Comparison of ENCODE assay signal across 8 mouse cellular contexts in genomic region chr16:17732841-17733340, GRCm38 (mm10). TPM values are rescaled to one million over a fixed set of nuclear protein-coding genes. Genes with fewer than 3 reads are reported as not detected.
DNase-seq lines count a peak whose midpoint lies in the region; ATAC-seq and TF ChIP-seq lines count a peak whose summit lies in the region.

TSS of gene Med15 (minus strand) at chr16:17732891.

- H3K4me3 ChIP-seq in CH12.LX (replicated peaks in 1 of 3; ENCODE audit: low read depth in 2 of 3, low read length in 2 of 3, poor library complexity in 1 of 3): no peak within 1 kb of the TSS
- H3K4me3 ChIP-seq in embryonic fibroblast, embryonic 13.5 days (ENCODE audit: insufficient read depth, low read length): no peak within 1 kb of the TSS
- H3K4me3 ChIP-seq in heart, embryonic 16.5 days (ENCODE audit: low read length): no peak within 1 kb of the TSS
- H3K4me3 ChIP-seq in neural tube, embryonic 13.5 days: no peak within 1 kb of the TSS

- no peak for TF ChIP-seq CTCF in CH12.LX (conservative IDR thresholded peaks at IDR 0.05 in 1 of 2, IDR thresholded peaks at IDR 0.05 in 1 of 2; ENCODE audit: low read depth in 2 of 2, low read length in 2 of 2)
- no peak for TF ChIP-seq CTCF in embryonic fibroblast, embryonic 13.5 days (IDR thresholded peaks at IDR 0.05; ENCODE audit: borderline replicate concordance, insufficient read depth, low read length)

- no peak within 1 kb of the TSS for H3K9ac ChIP-seq in CH12.LX (ENCODE audit: insufficient read depth, low read depth)
- no peak within 1 kb of the TSS for H3K9ac ChIP-seq in heart, embryonic 16.5 days (ENCODE audit: low read length)
- no peak within 1 kb of the TSS for H3K9ac ChIP-seq in neural tube, embryonic 13.5 days

- no peak within 1 kb of the TSS for H3K27ac ChIP-seq in CH12.LX (ENCODE audit: insufficient read depth, low read depth)
- peak within 1 kb of the TSS; percentile 68 for H3K27ac ChIP-seq in embryonic fibroblast, embryonic 13.5 days (ENCODE audit: insufficient read depth, low read length)
- no peak within 1 kb of the TSS for H3K27ac ChIP-seq in heart, embryonic 16.5 days (ENCODE audit: low read length)
- H3K27ac ChIP-seq in neural tube, embryonic 13.5 days (replicated peaks): no peak within 1 kb of the TSS

- H3K36me3 ChIP-seq in CH12.LX (replicated peaks in 1 of 2; ENCODE audit: control insufficient read depth in 1 of 2, insufficient read depth in 1 of 2, low read length in 1 of 2): no peaks in the 10 kb centered on the region
- H3K36me3 ChIP-seq in heart, embryonic 16.5 days (ENCODE audit: control insufficient read depth, insufficient read depth): no peaks in the 10 kb centered on the region
- H3K36me3 ChIP-seq in neural tube, embryonic 13.5 days: no peaks in the 10 kb centered on the region

- intact Hi-C loops in left cerebral cortex, postnatal 4 days (cut with DNase I): no loop called here

- H3K9me3 ChIP-seq in CH12.LX (replicated peaks; ENCODE audit: low read length): no peaks in the 10 kb centered on the region
- H3K9me3 ChIP-seq in heart, embryonic 16.5 days (replicated peaks; ENCODE audit: control insufficient read depth, low read length): no peaks in the 10 kb centered on the region
- H3K9me3 ChIP-seq in neural tube, embryonic 13.5 days: no peaks in the 10 kb centered on the region

- H3K27me3 ChIP-seq in CH12.LX (replicated peaks): peaks cover 15% of the 10 kb centered on the region
- H3K27me3 ChIP-seq in heart, embryonic 16.5 days (ENCODE audit: control insufficient read depth, insufficient read depth, low read length): peaks cover 3% of the 10 kb centered on the region; the same call in 1 of the 2 replicates
- H3K27me3 ChIP-seq in neural tube, embryonic 13.5 days: peaks cover 10% of the 10 kb centered on the region

- H3K79me2 ChIP-seq in CH12.LX (replicated peaks; ENCODE audit: control insufficient read depth, extremely low read depth, insufficient read depth, poor library complexity, severe bottlenecking): no peaks in the 10 kb centered on the region

- in situ Hi-C loops in CH12.LX (cut with MboI; ENCODE audit: low pct_ligation_motif_present, low pct_unique_long_range_greater_than_20kb, low sequenced_read_pairs): loop anchor here (10.0 kb wide), 1 partner anchor 178 kb away; no protein-coding TSS in a partner anchor

- no peak for TF ChIP-seq POLR2A in CH12.LX (IDR thresholded peaks at IDR 0.05; ENCODE audit: low read depth, low read length)
- no peak for TF ChIP-seq POLR2A in embryonic fibroblast, embryonic 13.5 days (IDR thresholded peaks at IDR 0.05; ENCODE audit: low read depth, low read length)

- peaks cover 0 to under 1% of the 10 kb centered on the region in 2 experiments; a peak in 1 of 4 replicates for H3K4me1 ChIP-seq in CH12.LX (ENCODE audit: control insufficient read depth in 1 of 2, insufficient read depth in 2 of 2)
- peaks cover 11% of the 10 kb centered on the region for H3K4me1 ChIP-seq in embryonic fibroblast, embryonic 13.5 days (ENCODE audit: control insufficient read depth, insufficient read depth, low read length)
- no peaks in the 10 kb centered on the region for H3K4me1 ChIP-seq in heart, embryonic 16.5 days (ENCODE audit: control insufficient read depth, insufficient read depth, low read length)
- H3K4me1 ChIP-seq in neural tube, embryonic 13.5 days (replicated peaks): 0 out of 2 replicates have a peak, but pooled peaks cover under 1% of the 10 kb centered on the region

- 16% methylated on average over 3 of the region's 3 CpGs for WGBS in heart, embryonic 16.5 days
- WGBS in neural tube, embryonic 13.5 days: 57% methylated on average over 3 of the region's 3 CpGs

- dilution Hi-C loops in CH12.LX (cut with MboI; ENCODE audit: extremely low pct_ligation_motif_present, extremely low pct_unique_long_range_greater_than_20kb, low sequenced_read_pairs): no loop called here

- no peak within 1 kb of the TSS for H3K4me2 ChIP-seq in CH12.LX (ENCODE audit: insufficient read depth, low read depth, poor library complexity, severe bottlenecking)
- no peak within 1 kb of the TSS for H3K4me2 ChIP-seq in heart, embryonic 16.5 days (ENCODE audit: low read depth, low read length)
- H3K4me2 ChIP-seq in neural tube, embryonic 13.5 days: no peak within 1 kb of the TSS

- DNase-seq in 3T3-L1 (ENCODE audit: low read depth, low spot score) (peak; percentile 100), CH12.LX (ENCODE audit: extremely low read depth) (no peak)
- no peak for DNase-seq in left cerebral cortex, postnatal 4 days
- DNase-seq in cerebellum, adult 8-10 months: no peak
- DNase-seq in urinary bladder, postnatal 4 days (ENCODE audit: low spot score in 2 of 2): no peak

- TF ChIP-seq EP300 in CH12.LX (IDR thresholded peaks at IDR 0.05; ENCODE audit: low read length): no peak

- no peak for TF ChIP-seq RAD21 in CH12.LX (IDR thresholded peaks at IDR 0.05; ENCODE audit: low read depth, low read length)

- no peak for ATAC-seq in heart, embryonic 16.5 days (replicated peaks; ENCODE audit: extremely low read depth, insufficient read depth, low FRiP score)
- ATAC-seq in neural tube, embryonic 13.5 days (ENCODE audit: low read depth): no peak

TF ChIP-seq in CH12.LX, 34 proteins besides CTCF, POLR2A, EP300 and RAD21:
- TF ChIP-seq MAZ (IDR thresholded peaks at IDR 0.05; ENCODE audit: low read depth, low read length): no peak
- TF ChIP-seq PAX5 (IDR thresholded peaks at IDR 0.05; ENCODE audit: low read length): no peak
- TF ChIP-seq JUND (conservative IDR thresholded peaks at IDR 0.05; ENCODE audit: low read depth, low read length): no peak
- no peak for TF ChIP-seq BHLHE40 (IDR thresholded peaks at IDR 0.05; ENCODE audit: low read depth, low read length)
- TF ChIP-seq GABPA (IDR thresholded peaks at IDR 0.05; ENCODE audit: insufficient replicate concordance, low read depth, low read length): no peak
- TF ChIP-seq MAFK (IDR thresholded peaks at IDR 0.05; ENCODE audit: insufficient replicate concordance, low read length): no peak
- no peak for TF ChIP-seq CHD1 (IDR thresholded peaks at IDR 0.05; ENCODE audit: low read depth, low read length)
- TF ChIP-seq NELFE (IDR thresholded peaks at IDR 0.05; ENCODE audit: low read depth, low read length): no peak
- TF ChIP-seq TBP (conservative IDR thresholded peaks at IDR 0.05; ENCODE audit: low read depth, low read length): no peak
- TF ChIP-seq NRF1 (IDR thresholded peaks at IDR 0.05; ENCODE audit: low read depth, low read length): no peak
- no peak for TF ChIP-seq ZMIZ1 (IDR thresholded peaks at IDR 0.05; ENCODE audit: low read depth, low read length)
- no peak for TF ChIP-seq MXI1 (IDR thresholded peaks at IDR 0.05; ENCODE audit: low read depth, low read length)
- TF ChIP-seq TCF12 (IDR thresholded peaks at IDR 0.05; ENCODE audit: low read depth, low read length): no peak
- TF ChIP-seq HCFC1 (IDR thresholded peaks at IDR 0.05; ENCODE audit: low read depth, low read length): no peak
- TF ChIP-seq RCOR1 (conservative IDR thresholded peaks at IDR 0.05; ENCODE audit: low read depth, low read length): no peak
- TF ChIP-seq SIN3A (IDR thresholded peaks at IDR 0.05; ENCODE audit: low read length): no peak

RNA-seq across cellular contexts. Expression of gene Med15, which starts in this region (rescaled TPM):
- total RNA-seq in CH12.LX (2012; rRNA removed): 40.1 and 42.6 TPM in 2 replicates
- total RNA-seq in CH12.LX (2014; rRNA removed): 17.2 and 20.1 TPM in 2 replicates
- polyA plus RNA-seq in CH12.LX (2012; ENCODE audit: insufficient read length, low read depth): 65.2 and 78.1 TPM in 2 replicates
- 65.3 and 67.2 TPM in 2 replicates for polyA plus RNA-seq in embryonic fibroblast, embryonic 13.5 days (2011; ENCODE audit: insufficient read length, low read depth, missing spikeins)
- 32.3 and 35.9 TPM in 2 replicates for polyA plus RNA-seq in heart, embryonic 16.5 days (2015; fragmentation: Nextera tagmentation; extraction: Ambion mirVana)
- 10 to 100 TPM; 78.9 to 80.8 TPM for total RNA-seq in left cerebral cortex, postnatal 4 days (2021)
- polyA plus RNA-seq in neural tube, embryonic 13.5 days (2015; fragmentation: Nextera tagmentation; extraction: Ambion mirVana): 46.6 and 56.0 TPM in 2 replicates
